Mouse (Mus musculus) kidney, adult 2 months (tissue): ENCODE measurements at regions not wholly inside any gene's neighbourhood (a gene's known extent, or its start where the extent isn't known, plus 50 kb on each side); places are given as distances from the start of the nearest gene placed in this dataset.

Experiments used
- DNase-seq: peaks from one replicate; pipeline ENCODE4 v3.0.0; 2021
- H3K27ac ChIP-seq: fragments of 200-500 bp; 2 replicates; pipeline ENCODE4 v1.5.1; 2012; ENCODE audit warnings: low read depth, low read length, control low read depth, inconsistent platforms; ENCODE audit not compliant: insufficient read depth
- H3K27me3 ChIP-seq: fragments of 200-500 bp; replicated peaks from 2 replicates; pipeline ENCODE4 v1.6.1; 2012; ENCODE audit warnings: mild to moderate bottlenecking, moderate library complexity, low read length, inconsistent platforms; ENCODE audit not compliant: control insufficient read depth, insufficient read depth
- H3K36me3 ChIP-seq: fragments of 200-500 bp; 2 replicates; pipeline ENCODE4 v1.6.1; 2012; ENCODE audit warnings: mild to moderate bottlenecking, moderate library complexity, low read length, inconsistent platforms; ENCODE audit not compliant: control insufficient read depth, insufficient read depth
- H3K4me1 ChIP-seq: fragments of 200-500 bp; 2 replicates; pipeline ENCODE4 v1.6.1; 2011; ENCODE audit warnings: low read length; ENCODE audit not compliant: control insufficient read depth, insufficient read depth
- H3K4me3 ChIP-seq: fragments of 200-500 bp; 2 replicates; pipeline ENCODE4 v1.5.1; 2011; ENCODE audit warnings: mild to moderate bottlenecking, low read depth, low read length, control low read depth; ENCODE audit not compliant: insufficient read depth
- CTCF ChIP-seq: fragments of 200-500 bp; conservative IDR thresholded peaks from 2 replicates; pipeline ENCODE4 v1.5.1; 2011; ENCODE audit warnings: low read depth, mild to moderate bottlenecking, control low read depth, low read length, moderate library complexity, mixed read lengths; ENCODE audit not compliant: insufficient read depth, insufficient read length
- POLR2A ChIP-seq: fragments of 200-500 bp; IDR thresholded peaks from one replicate; pipeline ENCODE4 v1.6.1; 2011; ENCODE audit warnings: low read depth, low read length, control low read depth
- WGBS: fragments of 180-500 bp; shearing (Covaris S2); methylation state at CpG from one replicate; pipeline ENCODE4 v1.1.7; 2018; 5-methylcytosine and 5-hydroxymethylcytosine counted together

GRCm38 (mm10) chr16:75384526-75385222 is 201.2 kb downstream of the Lipi start:
- DNase-seq = no peak
- 85% methylated on average over 6 of the region's 6 CpGs for WGBS
- H3K27me3 ChIP-seq = no peaks in the 10 kb centered on the region
- H3K36me3 ChIP-seq = no peaks in the 10 kb centered on the region
- H3K4me1 ChIP-seq = no peaks in the 10 kb centered on the region
- no peak overlapping the region for H3K27ac ChIP-seq
- no peak for TF ChIP-seq POLR2A
- no peak overlapping the region for H3K4me3 ChIP-seq

- 59% methylated on average over 1 of the region's 1 CpGs for WGBS
- no peak overlapping the region for H3K27ac ChIP-seq
Observed at GRCm38 (mm10) chr16:75381191-75381590, 204.7 kb downstream of the Lipi start.

GRCm38 (mm10) chr16:75369700-75370099 is 216.2 kb downstream of the Lipi start:
- 75% methylated on average over 5 of the region's 5 CpGs for WGBS
- no peak for TF ChIP-seq POLR2A
- TF ChIP-seq CTCF = no peak
- Histone ChIP-seq H3K36me3 (no peaks in the 10 kb centered on the region), H3K4me1 (no peaks in the 10 kb centered on the region), H3K27ac (no peak overlapping the region), H3K27me3 (no peaks in the 10 kb centered on the region), H3K4me3 (no peak overlapping the region)
- DNase-seq = no peak

More at GRCm38 (mm10) chr16:75381191-75381590, 204.7 kb downstream of the Lipi start:
- H3K4me1 ChIP-seq = no peaks in the 10 kb centered on the region
- no peaks in the 10 kb centered on the region for H3K36me3 ChIP-seq
- TF ChIP-seq CTCF (no peak), POLR2A (no peak)
- no peak for DNase-seq
- no peak overlapping the region for H3K4me3 ChIP-seq
- no peaks in the 10 kb centered on the region for H3K27me3 ChIP-seq

- Histone ChIP-seq H3K27me3 (no peaks in the 10 kb centered on the region), H3K36me3 (no peaks in the 10 kb centered on the region), H3K4me1 (no peaks in the 10 kb centered on the region), H3K4me3 (no peak overlapping the region), H3K27ac (no peak overlapping the region)
- no peak for DNase-seq
- TF ChIP-seq CTCF = no peak
- TF ChIP-seq POLR2A = no peak
- WGBS = 75% methylated on average over 4 of the region's 4 CpGs
Observed at GRCm38 (mm10) chr16:75366727-75367126, 219.1 kb downstream of the Lipi start.

GRCm38 (mm10) chr16:75365361-75365994 is 220.4 kb downstream of the Lipi start:
- H3K4me3 ChIP-seq = no peak overlapping the region
- TF ChIP-seq POLR2A = no peak
- no peak for TF ChIP-seq CTCF
- H3K4me1 ChIP-seq = no peaks in the 10 kb centered on the region
- no peaks in the 10 kb centered on the region for H3K27me3 ChIP-seq
- H3K36me3 ChIP-seq = no peaks in the 10 kb centered on the region
- 58% methylated on average over 8 of the region's 8 CpGs for WGBS
- DNase-seq = no peak
- H3K27ac ChIP-seq = no peak overlapping the region

GRCm38 (mm10) chr16:75362095-75362494 is 223.8 kb downstream of the Lipi start:
- Histone ChIP-seq H3K4me1 (no peaks in the 10 kb centered on the region), H3K36me3 (no peaks in the 10 kb centered on the region), H3K4me3 (no peak overlapping the region), H3K27ac (no peak overlapping the region), H3K27me3 (no peaks in the 10 kb centered on the region)
- TF ChIP-seq POLR2A = no peak
- TF ChIP-seq CTCF = no peak
- DNase-seq = no peak
- 60% methylated on average over 4 of the region's 4 CpGs for WGBS

GRCm38 (mm10) chr16:75360791-75361190 is 225.1 kb downstream of the Lipi start:
- DNase-seq = no peak
- Histone ChIP-seq H3K4me1 (no peaks in the 10 kb centered on the region), H3K4me3 (no peak overlapping the region), H3K27me3 (no peaks in the 10 kb centered on the region), H3K36me3 (no peaks in the 10 kb centered on the region), H3K27ac (no peak overlapping the region)
- WGBS = 88% methylated on average over 4 of the region's 4 CpGs
- no peak for TF ChIP-seq CTCF
- no peak for TF ChIP-seq POLR2A
